Mouse (Mus musculus) forebrain, embryonic 15.5 days (tissue): ENCODE results near the gene Snd1. TPM values are rescaled to one million over a fixed set of nuclear protein-coding genes. Genes with fewer than 3 reads are reported as not detected.

Experiments
- ATAC-seq: fragments of 200-750 bp; cut with Nextera tagmentation; replicated peaks from 2 replicates; pipeline ENCODE4 v1.8.0; 2017; ENCODE audit warnings: mild to moderate bottlenecking, moderate TSS enrichment, moderate library complexity
- H3K27ac ChIP-seq: fragments of 300-500 bp; sonication (generic); replicated peaks from 2 replicates; pipeline ENCODE4 v1.5.1; 2015; ENCODE audit warnings: mild to moderate bottlenecking, inconsistent platforms
- H3K27me3 ChIP-seq: fragments of 300-500 bp; sonication (generic); 2 replicates; pipeline ENCODE4 v1.6.1; 2015; ENCODE audit warnings: inconsistent platforms
- H3K36me3 ChIP-seq: fragments of 300-500 bp; sonication (generic); 2 replicates; pipeline ENCODE4 v1.6.1; 2015; ENCODE audit warnings: mild to moderate bottlenecking, inconsistent platforms
- H3K4me1 ChIP-seq: fragments of 300-500 bp; sonication (generic); 2 replicates; pipeline ENCODE4 v1.6.1; 2015; ENCODE audit warnings: inconsistent platforms
- H3K4me2 ChIP-seq: fragments of 300-500 bp; sonication (generic); replicated peaks from 2 replicates; pipeline ENCODE4 v1.6.1; 2015; ENCODE audit warnings: mild to moderate bottlenecking, inconsistent platforms
- H3K4me3 ChIP-seq: fragments of 300-500 bp; sonication (generic); 2 replicates; pipeline ENCODE4 v1.5.1; 2015; ENCODE audit warnings: mild to moderate bottlenecking, inconsistent platforms
- H3K9ac ChIP-seq: fragments of 300-500 bp; sonication (generic); replicated peaks from 2 replicates; pipeline ENCODE4 v1.6.1; 2015; ENCODE audit warnings: mild to moderate bottlenecking, inconsistent platforms
- H3K9me3 ChIP-seq: fragments of 300-500 bp; sonication (generic); 2 replicates; pipeline ENCODE4 v1.6.1; 2016; ENCODE audit warnings: inconsistent platforms
- WGBS: fragments of 180-500 bp; shearing (Covaris S2); methylation state at CpG from one replicate; pipeline ENCODE4 v1.1.7; 2015; ENCODE audit warnings: mixed read lengths; 5-methylcytosine and 5-hydroxymethylcytosine counted together
- polyA plus RNA-seq: library from polyadenylated mRNA; unstranded; fragments of >200 nt; fragmentation: Nextera tagmentation; extraction: Ambion mirVana; gene quantifications from 2 replicates; pipeline ENCODE4 v1.2.1, GENCODE M21; 2015

The Snd1 gene
- polyA plus RNA-seq, 1 experiment from 2014 or later: 77.6 TPM

- H3K27me3 ChIP-seq: no peaks in the 10 kb centered on the region
- peak; percentile 55 for ATAC-seq
- peak overlapping the region; percentile 89 for H3K27ac ChIP-seq
- no peak overlapping the region for H3K4me2 ChIP-seq
- H3K9ac ChIP-seq: no peak overlapping the region
- H3K36me3 ChIP-seq: no peaks in the 10 kb centered on the region
- no peak overlapping the region for H3K4me3 ChIP-seq
- WGBS: 33% methylated on average over 5 of the region's 5 CpGs
- H3K9me3 ChIP-seq: no peaks in the 10 kb centered on the region
- peaks cover 71% of the 10 kb centered on the region for H3K4me1 ChIP-seq
Observed at GRCm38 (mm10) chr6:28753681-28754080, 278.7 kb downstream of the Snd1 start.

- ATAC-seq: 0 out of 2 replicates have a peak, but pooled peaks have one; percentile 18
- H3K27ac ChIP-seq: peak overlapping the region; percentile 89
- H3K9me3 ChIP-seq: no peaks in the 10 kb centered on the region
- WGBS: 77% methylated on average over 6 of the region's 6 CpGs
- H3K36me3 ChIP-seq: no peaks in the 10 kb centered on the region
- H3K9ac ChIP-seq: no peak overlapping the region
- peaks cover 71% of the 10 kb centered on the region for H3K4me1 ChIP-seq
- no peak overlapping the region for H3K4me3 ChIP-seq
- no peaks in the 10 kb centered on the region for H3K27me3 ChIP-seq
- H3K4me2 ChIP-seq: no peak overlapping the region
Observed at GRCm38 (mm10) chr6:28754127-28754898, 279.4 kb downstream of the Snd1 start.

DNA sequence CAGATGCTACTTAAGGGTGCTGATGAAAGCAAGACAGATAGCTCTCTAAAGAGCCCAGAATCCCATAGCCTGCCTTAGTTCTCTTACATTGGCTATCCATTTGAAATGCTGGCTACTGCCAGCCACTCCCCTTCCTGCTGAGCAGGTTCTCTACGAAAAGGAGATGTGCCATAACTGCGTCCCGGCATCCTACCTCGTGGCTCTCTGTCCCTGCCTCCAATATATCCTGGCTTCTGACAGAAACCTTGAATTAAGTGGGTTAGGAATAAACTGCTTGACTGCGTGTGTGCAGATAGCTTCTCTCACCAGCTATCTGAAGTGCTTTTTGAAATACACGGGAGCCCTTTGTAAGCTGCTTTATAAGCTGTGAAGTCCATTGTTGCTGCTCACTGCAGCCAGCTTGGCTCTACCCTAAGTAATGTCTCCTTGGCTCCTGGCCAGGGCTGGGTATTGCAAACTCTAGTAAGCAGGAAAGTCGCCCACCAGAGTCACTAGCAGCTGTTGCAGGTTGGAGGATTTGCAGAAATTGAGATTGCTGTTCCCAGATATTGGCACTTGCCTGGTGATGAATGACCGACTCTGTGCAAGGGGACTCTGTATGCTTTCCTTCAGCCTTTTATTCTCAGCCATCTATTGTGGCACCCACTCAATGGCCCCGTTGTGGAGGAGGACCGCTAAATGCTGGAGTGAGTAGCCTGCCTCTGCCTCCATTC is 281.5 kb downstream of the Snd1 start:
- no peak overlapping the region for H3K4me2 ChIP-seq
- ATAC-seq: peak; percentile 76
- H3K9ac ChIP-seq: no peak overlapping the region
- peak overlapping the region; percentile 73 for H3K27ac ChIP-seq
- 7% methylated on average over 10 of the region's 10 CpGs for WGBS
- H3K4me3 ChIP-seq: no peak overlapping the region
- no peaks in the 10 kb centered on the region for H3K36me3 ChIP-seq
- no peaks in the 10 kb centered on the region for H3K9me3 ChIP-seq
- peaks cover 57% of the 10 kb centered on the region for H3K4me1 ChIP-seq
- no peaks in the 10 kb centered on the region for H3K27me3 ChIP-seq

- Histone ChIP-seq H3K4me3 (no peak overlapping the region), H3K27ac (no peak overlapping the region), H3K4me2 (no peak overlapping the region), H3K9me3 (no peaks in the 10 kb centered on the region), H3K27me3 (no peaks in the 10 kb centered on the region), H3K4me1 (peaks cover 51% of the 10 kb centered on the region), H3K36me3 (no peaks in the 10 kb centered on the region), H3K9ac (no peak overlapping the region)
- ATAC-seq: no peak
- WGBS: 83% methylated on average over 4 of the region's 4 CpGs
Observed at GRCm38 (mm10) chr6:28758293-28758692, 283.4 kb downstream of the Snd1 start.

- Histone ChIP-seq H3K4me2 (no peak overlapping the region), H3K36me3 (no peaks in the 10 kb centered on the region), H3K4me1 (peaks cover 25% of the 10 kb centered on the region), H3K27me3 (no peaks in the 10 kb centered on the region), H3K27ac (no peak overlapping the region), H3K9ac (no peak overlapping the region), H3K4me3 (no peak overlapping the region), H3K9me3 (no peaks in the 10 kb centered on the region)
- no peak for ATAC-seq
- 17% methylated on average over 3 of the region's 3 CpGs for WGBS
Observed at GRCm38 (mm10) chr6:28761728-28762127, 286.8 kb downstream of the Snd1 start.

DNA sequence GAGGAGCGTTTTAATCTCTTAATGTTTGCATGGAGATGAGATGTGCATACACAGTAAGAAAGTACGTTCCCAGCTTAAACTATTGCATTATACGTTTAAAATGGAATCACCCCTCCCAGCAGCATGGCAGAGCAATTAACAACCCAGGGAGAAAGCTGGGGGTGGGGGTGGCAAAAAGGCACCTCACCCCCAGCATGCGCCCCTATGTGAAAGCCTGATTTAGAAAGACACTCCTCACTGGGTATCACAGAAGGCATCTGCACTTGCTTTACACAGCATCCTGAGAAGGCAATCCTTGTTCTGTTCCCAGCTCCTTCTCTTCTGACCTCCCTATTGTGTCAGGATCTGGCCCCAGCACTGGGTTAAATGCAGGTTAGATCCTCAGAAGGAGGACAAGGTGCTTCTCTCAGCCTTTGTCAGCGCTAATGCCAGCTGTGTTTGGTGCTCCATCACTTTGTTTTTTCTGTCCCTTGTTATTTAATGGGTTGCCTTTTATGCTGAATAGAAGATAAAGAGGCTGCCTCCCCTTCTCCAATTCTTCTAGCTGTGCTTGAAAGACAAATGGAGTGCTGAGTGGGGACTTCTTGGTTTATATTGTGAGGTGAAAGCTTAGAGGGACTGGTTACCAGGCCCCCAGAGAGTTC is 287.3 kb downstream of the Snd1 start:
- WGBS: 11% methylated on average over 5 of the region's 5 CpGs
- Histone ChIP-seq H3K4me2 (no peak overlapping the region), H3K36me3 (no peaks in the 10 kb centered on the region), H3K9me3 (no peaks in the 10 kb centered on the region), H3K27ac (no peak overlapping the region), H3K9ac (no peak overlapping the region), H3K4me1 (peaks cover 20% of the 10 kb centered on the region), H3K4me3 (no peak overlapping the region), H3K27me3 (no peaks in the 10 kb centered on the region)
- ATAC-seq: no peak

DNA sequence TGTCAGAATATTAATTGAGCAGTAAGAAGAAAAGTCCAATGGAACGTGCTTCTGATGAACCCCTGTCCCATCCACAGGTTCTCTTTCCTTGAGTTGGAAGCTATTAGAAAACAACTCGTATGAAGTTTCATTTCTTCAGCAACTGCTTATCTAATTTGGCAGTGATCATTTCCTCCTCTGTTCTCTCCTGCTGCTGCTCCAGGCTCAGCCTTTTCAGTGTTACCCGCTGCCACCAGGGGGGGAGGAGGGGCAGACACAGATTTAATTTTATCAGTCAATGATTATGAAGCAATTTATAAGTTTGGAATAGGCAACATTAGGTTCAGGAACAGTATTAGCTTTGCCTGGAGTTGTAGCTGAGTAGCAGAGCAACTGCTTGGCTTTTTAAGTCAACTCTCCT is 291.7 kb downstream of the Snd1 start:
- H3K9me3 ChIP-seq: no peaks in the 10 kb centered on the region
- no peak overlapping the region for H3K27ac ChIP-seq
- ATAC-seq: no peak
- no peak overlapping the region for H3K4me2 ChIP-seq
- WGBS: 82% methylated on average over 3 of the region's 3 CpGs
- no peaks in the 10 kb centered on the region for H3K36me3 ChIP-seq
- H3K9ac ChIP-seq: no peak overlapping the region
- H3K4me3 ChIP-seq: no peak overlapping the region
- no peaks in the 10 kb centered on the region for H3K27me3 ChIP-seq
- peaks cover 15% of the 10 kb centered on the region for H3K4me1 ChIP-seq

GRCm38 (mm10) chr6:28767891-28768481 is 293.0 kb downstream of the Snd1 start:
- Histone ChIP-seq H3K9me3 (no peaks in the 10 kb centered on the region), H3K9ac (no peak overlapping the region), H3K36me3 (no peaks in the 10 kb centered on the region), H3K4me1 (0 out of 2 replicates have a peak, but pooled peaks cover 7% of the 10 kb centered on the region), H3K4me2 (no peak overlapping the region), H3K27ac (no peak overlapping the region), H3K4me3 (no peak overlapping the region), H3K27me3 (no peaks in the 10 kb centered on the region)
- ATAC-seq: no peak
- WGBS: 88% methylated on average over 6 of the region's 6 CpGs

DNA sequence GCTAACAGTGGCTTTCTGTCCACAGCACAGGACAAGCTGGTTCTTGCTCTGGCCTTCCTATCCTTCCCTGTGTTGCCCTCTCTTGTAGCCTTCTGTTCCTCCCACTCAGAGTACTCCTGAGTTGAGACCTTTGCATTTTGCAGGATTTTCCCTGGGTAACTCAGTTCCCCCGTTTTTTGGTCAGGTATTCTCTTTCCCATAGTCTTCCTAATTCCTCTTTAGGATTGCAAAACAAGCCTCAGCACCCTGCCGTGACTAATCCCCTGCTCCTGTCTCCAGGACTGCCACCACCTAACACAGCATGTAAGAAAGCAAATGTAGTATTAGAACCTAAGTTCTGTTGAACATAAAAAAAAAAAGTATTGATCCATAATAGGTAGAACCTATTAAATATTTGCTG is 296.4 kb downstream of the Snd1 start:
- 13% methylated on average over 2 of the region's 2 CpGs for WGBS
- Histone ChIP-seq H3K4me2 (no peak overlapping the region), H3K9ac (no peak overlapping the region), H3K27me3 (no peaks in the 10 kb centered on the region), H3K27ac (no peak overlapping the region), H3K4me1 (peaks cover 11% of the 10 kb centered on the region; the same call in 1 of the 2 replicates), H3K4me3 (no peak overlapping the region), H3K36me3 (no peaks in the 10 kb centered on the region), H3K9me3 (no peaks in the 10 kb centered on the region)
- ATAC-seq: no peak

DNA sequence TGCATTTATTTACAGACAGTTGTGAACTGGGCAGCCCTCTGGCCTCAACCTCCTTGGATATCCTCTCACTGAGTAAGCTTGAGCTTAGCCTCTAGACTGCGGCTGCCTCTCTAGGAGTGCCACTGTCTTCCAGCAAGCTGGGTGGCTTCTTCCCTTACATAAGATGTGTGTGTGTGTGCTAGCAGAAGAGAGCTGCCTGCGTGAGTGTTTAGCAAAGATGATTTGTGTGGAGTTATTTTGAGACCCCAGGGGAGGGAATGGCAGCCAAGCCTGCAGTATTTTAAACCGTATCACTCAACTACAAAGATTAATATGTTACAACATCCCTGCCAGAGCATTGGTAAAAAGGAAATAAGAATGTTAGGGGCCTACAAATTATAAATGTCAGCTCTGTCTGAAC is 306.8 kb downstream of the Snd1 start:
- Histone ChIP-seq H3K9me3 (no peaks in the 10 kb centered on the region), H3K9ac (no peak overlapping the region), H3K4me1 (peaks cover 6% of the 10 kb centered on the region; the same call in 1 of the 2 replicates), H3K4me2 (no peak overlapping the region), H3K27ac (no peak overlapping the region), H3K27me3 (no peaks in the 10 kb centered on the region), H3K36me3 (no peaks in the 10 kb centered on the region), H3K4me3 (no peak overlapping the region)
- WGBS: 70% methylated on average over 3 of the region's 3 CpGs
- no peak for ATAC-seq

GRCm38 (mm10) chr6:28783082-28783647 is 308.2 kb downstream of the Snd1 start:
- no peak overlapping the region for H3K4me3 ChIP-seq
- H3K27ac ChIP-seq: no peak overlapping the region
- WGBS: 39% methylated on average over 4 of the region's 4 CpGs
- H3K9me3 ChIP-seq: no peaks in the 10 kb centered on the region
- H3K36me3 ChIP-seq: no peaks in the 10 kb centered on the region
- no peaks in the 10 kb centered on the region for H3K27me3 ChIP-seq
- no peak overlapping the region for H3K4me2 ChIP-seq
- ATAC-seq: 0 out of 2 replicates have a peak, but pooled peaks have one; percentile 38
- H3K4me1 ChIP-seq: peaks cover 6% of the 10 kb centered on the region; the same call in 1 of the 2 replicates
- H3K9ac ChIP-seq: no peak overlapping the region
